Mouse (Mus musculus): Measurements from ENCODE around the gene Parp11. TPM values are rescaled to one million over a fixed set of nuclear protein-coding genes. Genes with fewer than 3 reads are reported as not detected.

Gene Parp11
- total and polyA plus RNA-seq, 2 experiments: 3.5 to 9.4 TPM

DNA sequence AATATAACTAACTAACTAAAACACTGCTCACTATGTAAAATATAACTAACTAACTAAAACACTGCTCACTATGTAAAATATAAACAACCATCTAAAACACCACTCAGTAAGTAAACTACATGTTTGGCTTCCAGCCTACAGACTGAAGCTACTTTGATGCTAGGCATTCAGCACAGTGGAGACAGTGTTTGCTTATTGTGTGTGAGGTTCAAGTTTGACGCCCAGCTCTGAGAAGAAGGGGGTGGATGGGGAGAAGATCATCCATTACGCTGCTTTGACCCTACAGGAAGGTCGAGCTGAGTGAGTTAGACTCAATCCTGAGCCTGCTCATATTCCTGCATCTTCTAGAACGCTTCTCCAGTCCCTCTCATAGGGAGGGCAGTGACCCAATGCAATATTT, 4.1 kb upstream of the Parp11 start:
- DNase-seq (ENCODE audit: extremely low read depth, low read depth, low spot score): no peak
- no peak overlapping the region for H3K9ac ChIP-seq (ENCODE audit: low read depth, low read length)
- 11% methylated on average over 4 of the region's 4 CpGs for WGBS

DNA sequence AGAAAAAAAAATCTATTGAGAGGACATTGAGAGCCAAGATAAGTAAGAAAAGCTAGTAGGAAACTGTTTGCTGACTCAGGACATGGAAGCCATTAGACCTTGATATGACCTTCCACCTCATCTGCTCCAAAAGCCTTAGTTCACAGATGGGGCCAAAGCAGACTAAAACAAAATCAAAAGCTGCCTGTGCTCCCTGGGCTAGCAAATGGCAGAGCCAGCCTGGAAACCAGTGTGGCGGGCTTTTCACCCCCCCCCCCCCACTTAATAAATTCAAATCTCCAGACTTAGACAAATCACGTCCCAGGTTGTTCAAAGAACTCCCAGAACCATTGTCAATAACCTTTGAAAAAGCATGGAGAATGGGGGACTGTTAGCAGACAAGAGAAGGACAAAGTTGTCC, 2.7 kb upstream of the Parp11 start:
- Histone ChIP-seq H3K27ac (replicated peaks; ENCODE audit: insufficient read depth, low read depth, low read length) (no peak overlapping the region), H3K4me3 (ENCODE audit: insufficient read depth, low read depth, low read length) (no peak overlapping the region), H3K9ac (ENCODE audit: low read depth, low read length) (no peak overlapping the region), H3K79me2 (ENCODE audit: control insufficient read depth, insufficient read depth, low read length) (no peaks in the 10 kb centered on the region), H3K27me3 (ENCODE audit: control insufficient read depth, insufficient read depth, low read length) (no peaks in the 10 kb centered on the region), H3K4me1 (ENCODE audit: control insufficient read depth, insufficient read depth, low read length) (peaks cover 5% of the 10 kb centered on the region), H3K36me3 (ENCODE audit: control insufficient read depth, insufficient read depth, low read length) (no peaks in the 10 kb centered on the region)
- 73% methylated on average over 2 of the region's 2 CpGs for WGBS
- TF ChIP-seq CTCF (IDR thresholded peaks at IDR 0.05; ENCODE audit: low read depth, low read length) (no peak), POLR2A (IDR thresholded peaks at IDR 0.05; ENCODE audit: extremely low read depth, insufficient read depth, low read length) (no peak)
- DNase-seq (ENCODE audit: extremely low read depth, low read depth, low spot score): no peak

More for the DNA sequence above, 4.1 kb upstream of the Parp11 start:
- no peaks in the 10 kb centered on the region for H3K27me3 ChIP-seq (ENCODE audit: control insufficient read depth, insufficient read depth, low read length)
- H3K36me3 ChIP-seq (ENCODE audit: control insufficient read depth, insufficient read depth, low read length): no peaks in the 10 kb centered on the region
- no peak overlapping the region for H3K4me3 ChIP-seq (ENCODE audit: insufficient read depth, low read depth, low read length)
- TF ChIP-seq POLR2A (IDR thresholded peaks at IDR 0.05; ENCODE audit: extremely low read depth, insufficient read depth, low read length): no peak
- TF ChIP-seq CTCF (IDR thresholded peaks at IDR 0.05; ENCODE audit: low read depth, low read length): no peak
- H3K27ac ChIP-seq (replicated peaks; ENCODE audit: insufficient read depth, low read depth, low read length): no peak overlapping the region
- H3K79me2 ChIP-seq (ENCODE audit: control insufficient read depth, insufficient read depth, low read length): no peaks in the 10 kb centered on the region
- H3K4me1 ChIP-seq (ENCODE audit: control insufficient read depth, insufficient read depth, low read length): peaks cover 5% of the 10 kb centered on the region

DNA sequence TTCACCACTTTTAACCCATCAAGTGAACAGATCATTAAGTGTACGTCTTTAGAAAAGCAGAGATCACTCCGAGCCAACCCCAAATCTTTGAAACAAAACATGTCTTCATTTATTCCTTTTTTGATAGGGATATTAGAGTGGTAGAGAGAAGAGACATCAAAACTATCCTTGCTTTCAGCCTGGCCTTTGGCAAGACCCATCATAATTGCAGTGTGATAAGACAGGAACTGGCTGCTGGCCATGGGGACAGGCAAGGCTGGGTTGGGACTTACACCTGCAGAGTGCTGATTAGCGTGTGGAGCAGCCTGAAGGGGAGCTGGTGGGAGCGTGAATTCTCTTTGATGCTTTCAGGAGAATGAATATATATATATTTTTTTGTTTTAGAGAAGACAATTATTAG, 2.2 kb upstream of the Parp11 start:
- WGBS: 69% methylated on average over 4 of the region's 4 CpGs
- TF ChIP-seq CTCF (IDR thresholded peaks at IDR 0.05; ENCODE audit: low read depth, low read length) (no peak), POLR2A (IDR thresholded peaks at IDR 0.05; ENCODE audit: extremely low read depth, insufficient read depth, low read length) (no peak)
- Histone ChIP-seq H3K79me2 (ENCODE audit: control insufficient read depth, insufficient read depth, low read length) (no peaks in the 10 kb centered on the region), H3K9ac (ENCODE audit: low read depth, low read length) (no peak overlapping the region), H3K36me3 (ENCODE audit: control insufficient read depth, insufficient read depth, low read length) (no peaks in the 10 kb centered on the region), H3K27ac (replicated peaks; ENCODE audit: insufficient read depth, low read depth, low read length) (no peak overlapping the region), H3K4me1 (ENCODE audit: control insufficient read depth, insufficient read depth, low read length) (peaks cover 5% of the 10 kb centered on the region), H3K27me3 (ENCODE audit: control insufficient read depth, insufficient read depth, low read length) (no peaks in the 10 kb centered on the region), H3K4me3 (ENCODE audit: insufficient read depth, low read depth, low read length) (no peak overlapping the region)
- DNase-seq (ENCODE audit: extremely low read depth, low read depth, low spot score): no peak

DNA sequence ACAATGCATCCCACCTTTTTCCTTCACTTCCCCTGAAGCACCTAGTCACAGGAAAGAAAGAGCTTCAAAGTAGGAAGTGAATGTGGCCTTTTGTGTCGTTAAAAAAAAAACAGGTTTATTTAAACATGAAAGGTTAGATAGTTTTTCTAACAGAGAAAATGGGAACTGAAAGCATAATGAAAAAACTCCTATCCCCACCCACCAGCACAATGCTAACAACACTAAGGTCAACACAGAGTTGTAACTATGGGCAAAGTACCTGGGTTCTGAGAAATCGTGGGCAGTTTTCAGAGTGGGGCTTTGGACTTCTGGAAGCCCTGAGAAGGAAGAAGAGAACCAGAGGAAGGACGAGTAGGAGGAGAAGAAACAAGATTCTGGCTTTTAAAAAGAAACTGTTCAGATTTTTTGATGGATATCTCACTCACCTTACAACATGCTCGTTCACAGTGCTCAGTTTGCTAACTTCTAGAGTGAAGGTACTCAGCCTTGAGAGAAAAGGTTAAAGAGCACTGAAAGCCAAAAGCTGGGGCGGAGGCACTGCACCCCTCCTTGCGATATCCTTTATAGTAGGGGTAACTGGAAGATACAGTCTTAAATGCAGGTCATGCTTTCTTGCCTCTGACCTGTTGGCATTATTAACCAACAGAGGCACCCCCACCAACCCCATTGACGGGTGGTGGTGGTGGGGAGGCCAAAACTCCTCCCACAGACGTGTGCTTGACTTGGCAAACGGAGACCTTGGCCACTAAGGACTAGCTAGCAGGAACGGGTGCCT, 1.2 kb downstream of the Parp11 start:
- Histone ChIP-seq H3K4me1 (ENCODE audit: control insufficient read depth, insufficient read depth, low read length) (peaks cover 5% of the 10 kb centered on the region), H3K4me3 (ENCODE audit: insufficient read depth, low read depth, low read length) (no peak overlapping the region), H3K27ac (replicated peaks; ENCODE audit: insufficient read depth, low read depth, low read length) (no peak overlapping the region), H3K9ac (ENCODE audit: low read depth, low read length) (no peak overlapping the region), H3K27me3 (ENCODE audit: control insufficient read depth, insufficient read depth, low read length) (no peaks in the 10 kb centered on the region), H3K36me3 (ENCODE audit: control insufficient read depth, insufficient read depth, low read length) (no peaks in the 10 kb centered on the region), H3K79me2 (ENCODE audit: control insufficient read depth, insufficient read depth, low read length) (no peaks in the 10 kb centered on the region)
- no peak for DNase-seq (ENCODE audit: extremely low read depth, low read depth, low spot score)
- TF ChIP-seq CTCF (IDR thresholded peaks at IDR 0.05; ENCODE audit: low read depth, low read length) (no peak), POLR2A (IDR thresholded peaks at IDR 0.05; ENCODE audit: extremely low read depth, insufficient read depth, low read length) (no peak)
- WGBS: 35% methylated on average over 10 of the region's 10 CpGs

DNA sequence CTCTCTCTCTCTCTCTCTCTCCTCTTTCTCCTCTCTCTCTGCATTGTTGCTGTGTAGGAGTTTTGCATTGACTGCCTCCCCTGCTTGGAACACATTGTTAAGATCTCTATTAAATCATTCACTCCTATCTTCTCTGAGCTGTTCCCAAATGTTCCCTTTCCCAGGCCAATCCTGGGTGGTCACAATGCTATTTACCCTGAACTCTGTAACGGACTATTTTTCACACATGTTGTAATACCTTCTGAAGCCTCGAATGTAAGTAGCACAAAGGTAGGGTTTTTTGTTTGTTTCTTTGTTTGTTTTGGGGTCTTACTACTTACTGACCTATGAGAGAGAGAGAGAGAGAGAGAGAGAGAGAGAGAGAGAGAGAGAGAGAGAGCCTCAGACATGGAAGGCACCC, 2.2 kb downstream of the Parp11 start:
- H3K36me3 ChIP-seq (ENCODE audit: control insufficient read depth, insufficient read depth, low read length): no peaks in the 10 kb centered on the region
- H3K9ac ChIP-seq (ENCODE audit: low read depth, low read length): no peak overlapping the region
- WGBS: 62% methylated on average over 2 of the region's 2 CpGs
- peaks cover 5% of the 10 kb centered on the region for H3K4me1 ChIP-seq (ENCODE audit: control insufficient read depth, insufficient read depth, low read length)
- no peak overlapping the region for H3K27ac ChIP-seq (replicated peaks; ENCODE audit: insufficient read depth, low read depth, low read length)
- H3K4me3 ChIP-seq (ENCODE audit: insufficient read depth, low read depth, low read length): no peak overlapping the region
- H3K27me3 ChIP-seq (ENCODE audit: control insufficient read depth, insufficient read depth, low read length): no peaks in the 10 kb centered on the region
- no peak for DNase-seq (ENCODE audit: extremely low read depth, low read depth, low spot score)
- no peaks in the 10 kb centered on the region for H3K79me2 ChIP-seq (ENCODE audit: control insufficient read depth, insufficient read depth, low read length)
- TF ChIP-seq CTCF (IDR thresholded peaks at IDR 0.05; ENCODE audit: low read depth, low read length) (no peak), POLR2A (IDR thresholded peaks at IDR 0.05; ENCODE audit: extremely low read depth, insufficient read depth, low read length) (no peak)

Measured in liver, adult 2 months (tissue).